Comparison of ENCODE assay signal across 8 mouse cellular contexts in genomic region chr5:3646991-3647707, GRCm38 (mm10). TPM values are rescaled to one million over a fixed set of nuclear protein-coding genes. Genes with fewer than 3 reads are reported as not detected.
A peak's percentile ranks its signal among the peaks of the same experiment; 100 is the strongest.
DNase-seq lines count a peak whose midpoint lies in the region; ATAC-seq and TF ChIP-seq lines count a peak whose summit lies in the region.

No protein-coding gene starts in this region.

- H3K4me1 ChIP-seq in cortical plate, adult 2 months (ENCODE audit: control insufficient read depth, insufficient read depth, low read length): peaks cover 5% of the 10 kb centered on the region
- H3K4me1 ChIP-seq in intestine, postnatal 0 days (replicated peaks; ENCODE audit: control insufficient read depth, insufficient read depth, low read length): 0 out of 2 replicates have a peak, but pooled peaks cover 3% of the 10 kb centered on the region
- peaks cover 8% of the 10 kb centered on the region; the same call in 1 of the 2 replicates for H3K4me1 ChIP-seq in limb, embryonic 15.5 days
- peaks cover 12% of the 10 kb centered on the region for H3K4me1 ChIP-seq in midbrain, embryonic 16.5 days (ENCODE audit: control insufficient read depth, insufficient read depth, low read length)

- no peaks in the 10 kb centered on the region for H3K9me3 ChIP-seq in intestine, postnatal 0 days (ENCODE audit: control insufficient read depth)
- no peaks in the 10 kb centered on the region for H3K9me3 ChIP-seq in limb, embryonic 15.5 days
- no peaks in the 10 kb centered on the region for H3K9me3 ChIP-seq in midbrain, embryonic 16.5 days (replicated peaks; ENCODE audit: control insufficient read depth, low read length, poor library complexity, severe bottlenecking)

- peak; percentile 68 for DNase-seq in 3134 (ENCODE audit: extremely low read depth, insufficient read length, low spot score)
- DNase-seq in ZHBTc4 (ENCODE audit: low read depth, low spot score): peak; percentile 54
- DNase-seq in gastrocnemius, postnatal 14 days: peak; percentile 41
- DNase-seq in spleen, postnatal 36 days (ENCODE audit: low spot score in 2 of 2): peak; percentile 61 to 69

- peak overlapping the region; percentile 95 for H3K27ac ChIP-seq in cortical plate, adult 2 months (ENCODE audit: insufficient read depth, low read length)
- peak overlapping the region; percentile 95 for H3K27ac ChIP-seq in intestine, postnatal 0 days (ENCODE audit: low read depth, low read length)
- H3K27ac ChIP-seq in limb, embryonic 15.5 days: peak overlapping the region; percentile 93
- H3K27ac ChIP-seq in midbrain, embryonic 16.5 days (ENCODE audit: low read length): peak overlapping the region; percentile 89

- H3K4me2 ChIP-seq in intestine, postnatal 0 days (replicated peaks; ENCODE audit: low read depth): peak overlapping the region; percentile 62
- peak overlapping the region; percentile 56 for H3K4me2 ChIP-seq in limb, embryonic 15.5 days
- H3K4me2 ChIP-seq in midbrain, embryonic 16.5 days (ENCODE audit: low read length): peak overlapping the region; percentile 58

- TF ChIP-seq POLR2A in cortical plate, adult 2 months (IDR thresholded peaks at IDR 0.05; ENCODE audit: extremely low read depth, insufficient read depth, low read length): no peak

- H3K4me3 ChIP-seq in cortical plate, adult 2 months (ENCODE audit: insufficient read depth, low read length): peak overlapping the region; percentile 89
- H3K4me3 ChIP-seq in intestine, postnatal 0 days (ENCODE audit: low read depth, low read length): peak overlapping the region; percentile 97
- H3K4me3 ChIP-seq in limb, embryonic 15.5 days: peak overlapping the region; percentile 94
- H3K4me3 ChIP-seq in midbrain, embryonic 16.5 days (ENCODE audit: low read depth, low read length): peak overlapping the region; percentile 98

- peak; percentile 76 for ATAC-seq in intestine, postnatal 0 days
- ATAC-seq in limb, embryonic 15.5 days (ENCODE audit: insufficient number of reproducible peaks, low FRiP score, low TSS enrichment, low read depth): peak; percentile 59
- ATAC-seq in midbrain, embryonic 16.5 days: peak; percentile 85

- WGBS in intestine, postnatal 0 days: under 1% methylated on average over 58 of the region's 60 CpGs
- under 1% methylated on average over 52 of the region's 60 CpGs for WGBS in limb, embryonic 15.5 days
- under 1% methylated on average over 50 of the region's 60 CpGs for WGBS in midbrain, embryonic 16.5 days

- TF ChIP-seq CTCF in cortical plate, adult 2 months (IDR thresholded peaks at IDR 0.05; ENCODE audit: extremely low read depth, insufficient read depth, low read length): peak; percentile 61
- peak; percentile 78 for TF ChIP-seq CTCF in intestine, postnatal 0 days (IDR thresholded peaks at IDR 0.05; ENCODE audit: low read depth)

- H3K27me3 ChIP-seq in intestine, postnatal 0 days (replicated peaks; ENCODE audit: control insufficient read depth, insufficient read depth, low read length): no peaks in the 10 kb centered on the region
- no peaks in the 10 kb centered on the region for H3K27me3 ChIP-seq in limb, embryonic 15.5 days
- no peaks in the 10 kb centered on the region for H3K27me3 ChIP-seq in midbrain, embryonic 16.5 days (ENCODE audit: control insufficient read depth, insufficient read depth, low read depth, low read length)

- peaks cover 21% of the 10 kb centered on the region for H3K36me3 ChIP-seq in intestine, postnatal 0 days (ENCODE audit: control insufficient read depth, insufficient read depth)
- peaks cover 4% of the 10 kb centered on the region; the same call in 1 of the 2 replicates for H3K36me3 ChIP-seq in limb, embryonic 15.5 days
- peaks cover 6% of the 10 kb centered on the region for H3K36me3 ChIP-seq in midbrain, embryonic 16.5 days (ENCODE audit: control insufficient read depth, insufficient read depth, low read length)

- peak overlapping the region; percentile 92 for H3K9ac ChIP-seq in intestine, postnatal 0 days (ENCODE audit: low read depth, low read length)
- peak overlapping the region; percentile 86 for H3K9ac ChIP-seq in limb, embryonic 15.5 days
- H3K9ac ChIP-seq in midbrain, embryonic 16.5 days (ENCODE audit: low read depth, low read length): peak overlapping the region; percentile 95

- intact Hi-C loops in gastrocnemius, postnatal 14 days (cut with DNase I; ENCODE audit: low total_unique reads): loop anchor here (10.0 kb wide), 1 partner anchor 168 kb away; no protein-coding TSS in a partner anchor

RNA-seq across cellular contexts. Expression of gene Tmbim7, which starts 3.8 kb away (rescaled TPM):
- polyA plus RNA-seq in cortical plate, adult 2 months (2012; rRNA removed): not detected in 2 replicates
- not detected for total RNA-seq in gastrocnemius, postnatal 14 days (2021)
- polyA plus RNA-seq in intestine, postnatal 0 days (2015; fragmentation: Nextera tagmentation; extraction: Ambion mirVana): not detected in 2 replicates
- polyA plus RNA-seq in limb, embryonic 15.5 days (2015; fragmentation: Nextera tagmentation; extraction: Ambion mirVana): not detected in 2 replicates
- polyA plus RNA-seq in midbrain, embryonic 16.5 days (2015; fragmentation: Nextera tagmentation; extraction: Ambion mirVana): not detected in 2 replicates

RNA-seq across cellular contexts. Expression of gene Gatad1, which starts 9.8 kb away (rescaled TPM):
- 103 and 104 TPM in 2 replicates for polyA plus RNA-seq in cortical plate, adult 2 months (2012; rRNA removed)
- 10 to 100 TPM; 63.6 to 70.5 TPM for total RNA-seq in gastrocnemius, postnatal 14 days (2021)
- 41.2 and 41.8 TPM in 2 replicates for polyA plus RNA-seq in intestine, postnatal 0 days (2015; fragmentation: Nextera tagmentation; extraction: Ambion mirVana)
- polyA plus RNA-seq in limb, embryonic 15.5 days (2015; fragmentation: Nextera tagmentation; extraction: Ambion mirVana): 42.6 and 49.3 TPM in 2 replicates
- polyA plus RNA-seq in midbrain, embryonic 16.5 days (2015; fragmentation: Nextera tagmentation; extraction: Ambion mirVana): 59.9 and 62.9 TPM in 2 replicates

RNA-seq across cellular contexts. Expression of gene Rbm48, which starts 50.8 kb away (rescaled TPM):
- polyA plus RNA-seq in cortical plate, adult 2 months (2012; rRNA removed): 11.0 and 12.7 TPM in 2 replicates
- 1 to 10 TPM; 4.8 to 5.8 TPM for total RNA-seq in gastrocnemius, postnatal 14 days (2021)
- 5.8 and 6.5 TPM in 2 replicates for polyA plus RNA-seq in intestine, postnatal 0 days (2015; fragmentation: Nextera tagmentation; extraction: Ambion mirVana)
- polyA plus RNA-seq in limb, embryonic 15.5 days (2015; fragmentation: Nextera tagmentation; extraction: Ambion mirVana): 13.6 and 15.4 TPM in 2 replicates
- 16.5 and 17.8 TPM in 2 replicates for polyA plus RNA-seq in midbrain, embryonic 16.5 days (2015; fragmentation: Nextera tagmentation; extraction: Ambion mirVana)

RNA-seq across cellular contexts. Expression of gene Pex1, which starts 51.3 kb away (rescaled TPM):
- polyA plus RNA-seq in cortical plate, adult 2 months (2012; rRNA removed): 25.0 and 26.7 TPM in 2 replicates
- 1 to 10 TPM; 5.6 to 7.4 TPM for total RNA-seq in gastrocnemius, postnatal 14 days (2021)
- polyA plus RNA-seq in intestine, postnatal 0 days (2015; fragmentation: Nextera tagmentation; extraction: Ambion mirVana): 12.3 and 12.4 TPM in 2 replicates
- polyA plus RNA-seq in limb, embryonic 15.5 days (2015; fragmentation: Nextera tagmentation; extraction: Ambion mirVana): 15.0 and 15.2 TPM in 2 replicates
- 26.2 TPM in 2 replicates for polyA plus RNA-seq in midbrain, embryonic 16.5 days (2015; fragmentation: Nextera tagmentation; extraction: Ambion mirVana)

Comparison
In these comparisons a context has a peak if more than half of its experiments do, and no peak if none do; other contexts are left out.
1. Peak in every context shown above with its lines: DNase-seq, ATAC-seq, H3K4me3 ChIP-seq and H3K27ac ChIP-seq.